Mouse (Mus musculus): ENCODE data around the gene Ccn1. TPM values are rescaled to one million over a fixed set of nuclear protein-coding genes. Genes with fewer than 3 reads are reported as not detected.

Ccn1 gene
- total RNA-seq, 2 experiments from 2014 or later = 6.3 to 6.5 TPM

DNA sequence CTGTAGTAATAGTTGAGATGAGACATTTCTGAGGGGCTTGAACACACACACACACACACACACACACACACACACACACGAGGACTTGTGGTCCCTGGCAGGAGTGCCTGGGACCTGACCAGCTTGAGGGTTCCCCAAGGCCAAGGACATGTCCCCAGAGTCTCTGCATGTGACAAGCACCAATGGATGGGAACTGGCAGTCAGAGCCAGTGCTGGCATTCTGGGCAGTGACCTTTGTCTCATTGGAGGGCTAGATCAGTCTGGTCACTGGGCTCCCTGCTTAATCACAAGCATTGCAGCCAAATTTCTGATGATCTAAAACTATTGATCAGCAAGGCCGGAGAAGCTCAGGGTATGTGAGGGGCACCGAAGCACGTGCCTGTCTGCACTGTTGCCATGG, 25.0 kb downstream of the Ccn1 start:
- DNase-seq = no peak
- intact Hi-C loops (cut with DNase I) = no loop called here

DNA sequence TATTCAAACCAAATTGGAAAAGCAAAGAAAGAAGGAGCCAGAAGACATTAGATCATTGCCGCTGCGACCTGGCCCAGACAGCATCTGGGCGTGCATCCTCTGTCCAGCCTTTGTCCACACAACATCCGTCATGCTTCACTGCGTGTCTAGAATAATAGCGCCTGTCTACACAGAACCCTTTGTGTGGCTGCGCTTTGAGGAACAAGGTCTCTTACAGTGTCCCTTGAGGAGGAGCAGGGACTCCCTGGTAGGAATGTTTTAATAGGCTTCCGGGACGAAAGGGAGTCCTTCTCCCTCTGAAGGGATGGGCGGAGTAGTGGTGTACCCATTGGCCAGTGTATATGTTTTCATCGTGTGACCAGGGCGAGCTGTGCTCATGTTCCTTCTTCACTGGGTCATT, 26.7 kb downstream of the Ccn1 start:
- no peak for DNase-seq
- intact Hi-C loops (cut with DNase I) = no loop called here

DNA sequence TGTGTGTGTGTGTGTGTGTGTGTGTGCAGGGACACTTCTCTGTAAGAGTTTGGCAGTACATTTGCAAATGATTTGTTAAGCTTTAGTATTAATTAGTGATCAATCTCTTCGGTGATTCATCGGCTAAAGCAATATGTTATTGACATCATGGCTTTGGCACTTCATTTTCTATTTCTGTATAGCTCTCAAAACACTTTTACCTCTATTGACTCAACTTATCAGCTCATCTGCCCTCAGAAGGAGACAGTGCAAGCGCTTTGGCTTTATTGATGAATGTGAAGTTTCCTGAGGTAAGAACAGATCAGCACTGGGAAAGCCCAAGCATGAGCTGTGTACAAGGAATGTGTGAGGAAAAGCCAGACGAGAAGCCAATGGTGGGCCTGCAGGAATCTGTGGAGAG, 28.6 kb downstream of the Ccn1 start:
- intact Hi-C loops (cut with DNase I) = no loop called here
- no peak for DNase-seq

DNA sequence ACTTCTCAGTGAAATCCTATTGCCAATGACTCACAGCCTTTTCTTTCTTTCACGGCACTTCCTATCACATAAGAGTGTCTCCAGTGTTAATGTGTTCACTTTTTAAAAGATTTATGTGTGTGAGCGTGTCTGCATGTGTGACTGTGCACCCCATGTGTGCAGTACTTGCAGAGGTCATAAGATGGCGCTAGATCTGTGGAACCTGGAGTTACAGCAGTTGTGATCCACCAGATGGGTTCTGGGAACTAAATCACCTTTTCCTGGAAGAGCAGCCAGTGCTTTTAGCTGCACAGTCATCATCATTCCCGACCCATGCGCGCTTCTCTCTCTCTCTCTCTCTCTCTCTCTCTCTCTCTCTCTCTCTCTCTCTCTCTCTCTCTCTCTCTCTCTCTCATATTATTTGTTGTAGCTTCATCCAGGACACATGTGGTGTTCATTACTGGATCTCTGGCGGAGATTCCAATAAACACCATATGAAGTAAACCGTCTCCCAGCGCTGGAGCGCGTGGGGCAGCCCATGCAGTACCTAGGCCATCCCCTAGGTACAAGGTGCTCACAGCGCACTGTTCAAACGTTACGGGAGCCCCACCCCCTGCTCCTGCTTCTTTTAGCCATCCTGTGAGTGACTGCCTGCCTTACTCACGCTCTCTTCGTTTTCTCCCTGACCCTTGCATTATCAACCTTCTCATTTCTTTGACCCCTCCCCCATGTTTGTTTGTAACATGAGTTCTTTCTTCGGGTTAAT, 30.0 kb downstream of the Ccn1 start:
- intact Hi-C loops (cut with DNase I) = no loop called here
- DNase-seq = no peak

DNA sequence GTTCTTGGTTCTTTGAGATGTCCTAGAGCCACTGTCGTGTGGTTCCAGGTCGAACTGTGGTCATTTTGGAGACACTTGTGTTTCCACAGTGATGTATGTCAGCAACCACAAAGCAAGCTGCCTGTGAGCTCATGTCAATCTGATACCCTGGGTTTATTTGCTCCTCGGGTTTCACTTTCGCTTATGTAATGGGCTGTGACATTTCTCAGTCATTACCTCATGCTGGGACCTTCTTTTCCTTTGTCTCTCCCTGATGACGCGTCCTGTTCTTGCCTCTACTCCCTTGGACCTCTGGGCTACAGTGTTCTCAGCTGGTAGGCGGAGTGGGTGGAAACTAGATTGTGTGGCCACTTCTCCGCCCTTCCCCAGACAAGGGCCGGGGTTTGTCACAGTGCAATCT, 31.5 kb downstream of the Ccn1 start:
- intact Hi-C loops (cut with DNase I) = no loop called here
- DNase-seq = no peak

DNA sequence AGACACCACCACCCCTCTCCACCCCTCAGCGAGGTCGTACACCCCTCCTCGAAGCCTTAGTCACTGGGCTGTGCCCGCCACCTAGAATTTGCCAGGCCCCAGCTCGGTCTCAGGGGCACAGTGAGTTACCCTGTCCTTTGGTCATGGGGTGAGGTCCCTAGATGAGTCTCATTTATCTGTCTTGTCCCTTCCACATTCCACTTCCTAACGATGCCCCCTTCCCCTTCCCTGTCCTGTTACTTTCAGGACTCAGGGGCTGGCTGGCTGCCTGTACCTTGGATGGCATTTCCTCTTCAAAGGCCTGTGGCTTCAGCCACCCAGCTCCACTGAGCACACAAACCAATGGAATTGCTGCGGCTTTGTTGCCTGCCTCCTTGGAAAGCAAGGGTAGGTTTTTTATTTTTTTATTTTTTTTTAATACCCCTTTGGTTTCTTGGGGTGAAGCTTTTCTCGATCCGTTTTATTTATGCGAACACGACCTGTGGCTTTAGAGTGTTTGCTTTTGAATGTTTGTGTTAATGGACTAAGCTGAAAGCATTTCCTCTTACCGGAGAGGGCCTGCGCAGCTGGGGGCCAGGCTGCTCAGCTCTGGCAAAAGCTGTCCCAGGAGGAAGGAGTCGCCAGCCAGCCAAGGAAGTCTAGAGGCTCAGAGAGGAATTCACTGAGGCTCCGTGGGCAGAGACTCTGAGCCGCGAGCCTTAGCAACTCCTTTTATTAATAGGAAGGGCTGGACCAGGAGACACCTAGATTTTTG, 35.2 kb downstream of the Ccn1 start:
- peak; percentile 38 for DNase-seq
- intact Hi-C loops (cut with DNase I) = no loop called here

DNA sequence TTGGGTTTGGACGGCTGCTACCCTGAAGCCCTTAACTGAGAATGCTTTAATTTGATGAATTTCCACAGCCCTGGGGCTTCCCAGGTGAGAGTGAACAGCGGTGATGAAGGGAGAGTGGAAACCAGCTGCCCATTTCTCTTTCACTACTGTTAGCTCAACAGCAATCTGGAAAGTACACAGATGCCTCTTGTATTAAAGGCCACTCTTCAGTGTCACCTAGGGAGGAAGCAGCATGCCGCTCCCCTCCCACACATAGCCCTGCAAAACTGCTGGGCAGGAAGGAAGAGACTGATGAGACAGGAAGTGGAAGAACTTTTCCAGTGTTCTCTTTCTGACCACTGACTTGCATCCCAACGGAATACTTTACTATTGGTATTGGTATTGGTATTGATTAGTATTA, 36.5 kb downstream of the Ccn1 start:
- no peak for DNase-seq
- intact Hi-C loops (cut with DNase I) = no loop called here

DNA sequence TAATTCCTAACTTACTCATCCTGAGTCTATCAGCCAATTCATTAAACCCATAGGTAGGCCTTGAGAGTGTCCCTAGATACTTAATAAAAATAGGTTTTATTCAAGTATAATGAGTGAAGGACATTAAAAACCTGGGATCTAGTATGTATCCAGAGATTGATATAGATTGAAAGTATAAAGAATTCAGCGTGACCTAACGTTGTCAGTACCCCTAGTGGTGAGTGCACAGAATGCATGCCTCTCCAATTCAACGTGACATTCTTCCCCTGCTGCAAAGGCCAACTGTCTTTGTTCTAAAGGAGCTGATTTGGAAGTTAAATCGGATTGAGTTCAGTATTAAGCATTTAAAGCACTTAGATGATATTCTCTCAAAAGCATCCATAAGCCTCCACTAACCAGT, 37.1 kb downstream of the Ccn1 start:
- intact Hi-C loops (cut with DNase I) = no loop called here
- DNase-seq = no peak

DNA sequence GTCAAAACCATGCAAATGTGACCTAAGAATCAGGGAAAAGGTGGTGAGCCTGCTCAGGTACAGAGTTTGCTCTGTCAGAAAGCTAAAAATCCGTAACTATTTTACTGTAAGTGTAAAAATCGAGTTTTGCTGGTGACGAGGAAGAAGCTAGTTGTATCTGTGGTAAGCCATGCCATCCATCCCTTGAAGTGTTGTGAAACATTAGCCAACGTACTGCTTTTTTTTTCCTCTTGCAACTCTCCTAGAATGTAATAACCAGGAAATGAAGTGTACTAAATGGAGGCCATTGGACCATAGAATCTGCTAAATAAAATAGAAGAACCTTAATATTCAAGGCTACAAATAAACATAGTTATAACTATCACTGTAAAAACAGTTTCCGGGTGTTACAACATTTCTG, 41.5 kb downstream of the Ccn1 start:
- intact Hi-C loops (cut with DNase I) = no loop called here
- no peak for DNase-seq

DNA sequence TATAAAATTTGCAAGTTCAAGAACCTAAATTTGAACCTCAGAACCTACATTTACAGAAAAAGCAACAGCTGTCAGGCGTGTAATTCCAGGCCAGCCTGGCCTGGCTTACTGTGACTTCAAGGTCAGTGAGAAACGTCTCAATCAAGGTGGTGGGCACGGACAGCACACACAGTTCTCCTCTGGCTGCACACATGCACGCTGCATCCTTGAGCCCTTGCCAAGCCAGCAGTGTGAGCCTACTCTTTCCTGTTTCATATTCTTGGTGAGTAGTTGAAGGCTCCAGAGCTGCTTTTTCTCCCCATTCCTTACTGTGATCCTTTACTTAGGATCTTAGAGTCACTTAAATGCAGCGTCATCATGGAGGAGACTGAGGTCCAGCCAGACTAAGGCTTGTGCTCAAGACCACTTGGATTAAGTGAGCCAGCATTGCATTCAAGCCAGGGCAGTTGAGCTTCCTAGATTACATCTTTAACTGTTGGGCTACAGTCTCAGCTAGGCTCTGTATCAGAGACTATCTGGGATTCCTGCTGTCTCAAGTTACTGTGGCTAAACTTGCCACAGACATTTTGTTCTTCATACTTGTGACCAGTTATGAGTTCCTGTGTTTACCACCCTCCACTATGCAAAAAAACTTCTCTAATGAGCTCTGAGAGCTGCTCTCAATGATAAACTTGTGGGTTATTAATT, 44.2 kb downstream of the Ccn1 start:
- intact Hi-C loops (cut with DNase I) = no loop called here
- DNase-seq = no peak

DNA sequence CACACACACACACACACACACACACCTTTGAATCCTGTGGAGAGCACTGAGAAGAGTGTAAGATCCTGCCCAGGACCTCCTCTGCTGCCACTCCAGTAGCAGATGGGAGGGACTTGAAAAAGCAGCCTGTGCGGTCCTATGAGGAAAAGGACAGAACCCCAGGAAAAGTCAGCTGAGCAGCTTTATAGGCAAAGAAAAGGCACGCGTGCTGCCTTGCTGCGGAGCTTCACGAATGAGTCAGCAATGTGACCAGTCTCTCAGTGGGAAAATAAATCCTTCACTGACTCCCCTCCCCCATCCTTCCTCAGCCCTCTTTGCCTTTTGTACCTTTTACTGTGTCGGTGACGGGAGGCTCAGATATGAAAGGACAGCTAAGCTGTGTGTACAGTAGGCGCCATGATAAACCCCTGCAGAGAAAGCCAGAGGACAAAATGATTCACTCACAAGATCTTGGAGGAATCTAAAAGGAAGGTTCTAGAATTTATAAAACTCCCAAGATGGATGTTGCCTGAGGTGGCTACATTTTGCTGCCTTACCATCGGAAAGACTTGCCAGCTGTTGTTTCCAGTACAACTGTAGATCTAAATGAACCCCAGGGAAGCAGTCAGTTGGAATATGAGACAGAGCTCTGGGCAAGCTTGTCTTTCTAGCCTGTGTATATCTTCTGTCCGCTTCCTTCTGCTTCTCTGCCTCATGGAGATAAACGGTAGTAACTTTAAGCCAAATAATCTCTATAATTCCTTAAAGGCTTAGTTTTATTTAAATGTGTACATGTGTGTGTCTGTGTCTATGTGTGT, 47.2 kb downstream of the Ccn1 start:
- intact Hi-C loops (cut with DNase I) = no loop called here
- no peak for DNase-seq

DNA sequence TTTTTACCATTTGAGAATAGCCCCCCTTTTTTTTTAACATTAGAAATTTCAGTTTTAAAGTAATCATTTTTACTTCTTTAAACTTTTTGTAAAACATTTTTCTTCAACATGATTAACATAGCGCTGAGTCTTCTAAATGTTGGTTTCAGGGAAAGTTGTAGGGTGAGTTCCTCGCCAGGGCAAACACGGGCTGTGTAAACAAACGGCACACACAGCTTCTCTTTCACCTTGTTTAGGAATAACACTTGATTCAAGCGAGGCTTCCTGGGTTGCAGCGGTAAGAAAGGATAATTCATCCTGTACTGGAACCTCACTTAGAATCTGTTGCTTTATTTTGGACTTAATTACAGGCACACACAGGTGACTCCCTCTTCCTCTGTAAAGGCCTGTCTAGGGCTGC, 48.4 kb downstream of the Ccn1 start:
- intact Hi-C loops (cut with DNase I) = no loop called here
- no peak for DNase-seq

DNA sequence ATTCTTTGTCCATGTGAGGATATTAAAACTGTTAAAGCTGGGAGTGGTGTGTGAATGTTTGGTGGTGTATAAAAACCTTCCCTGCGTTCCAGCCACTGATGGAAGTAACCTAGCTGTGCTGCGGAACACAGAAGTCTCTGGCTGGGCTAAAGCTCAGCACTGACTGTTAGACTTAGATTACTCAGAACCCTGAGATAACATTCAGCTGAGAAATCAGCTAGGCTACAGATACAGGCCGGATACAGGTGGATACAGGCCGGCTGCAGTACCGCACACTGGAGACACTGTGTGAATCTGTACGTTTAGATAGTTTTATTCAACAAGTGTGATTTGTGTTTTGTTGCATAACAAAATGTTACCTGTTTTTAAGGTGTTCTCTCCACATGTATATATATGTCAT, 49.0 kb downstream of the Ccn1 start:
- DNase-seq = no peak
- intact Hi-C loops (cut with DNase I) = no loop called here

DNA sequence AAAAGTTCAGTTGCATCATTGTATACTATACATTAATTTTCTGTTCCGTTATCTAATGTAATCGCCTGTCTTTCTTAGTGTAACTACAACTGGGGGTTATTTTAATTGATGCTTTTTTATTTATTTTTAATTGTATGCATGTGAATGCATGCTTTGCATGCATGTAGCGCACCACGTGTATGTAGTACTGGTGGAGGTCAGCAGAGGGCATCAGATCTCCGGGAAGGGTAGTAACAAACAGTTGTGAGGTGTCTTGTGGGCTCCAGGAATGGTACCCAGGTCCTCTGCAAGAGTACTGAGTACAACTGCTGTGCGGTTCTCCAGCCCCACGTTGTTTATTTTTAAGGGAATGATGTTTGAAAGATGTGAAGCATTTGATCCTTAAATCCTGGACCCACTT, 50.7 kb downstream of the Ccn1 start:
- intact Hi-C loops (cut with DNase I) = no loop called here
- no peak for DNase-seq

Other genes starting within 250 kb of the Ccn1 start
- 10 to 100 TPM; 28.1 to 30.9 TPM for gene Znhit6, start 73.8 kb downstream of the Ccn1 start, total RNA-seq (2021)
- gene Ddah1, start 108.7 kb upstream of the Ccn1 start, total RNA-seq (2021) = 100 to 1,000 TPM in 1 of 2 experiments, 10 to 100 TPM in 1; 97.6 to 108 TPM

Measured in left cerebral cortex, postnatal 4 days (tissue).